Mouse (Mus musculus) megakaryocyte-erythroid progenitor cell, adult 5 weeks (primary cell): ENCODE data around the gene Prpf39. TPM values are rescaled to one million over a fixed set of nuclear protein-coding genes. Genes with fewer than 3 reads are reported as not detected.

Source experiments
- polyA plus RNA-seq: library from polyadenylated mRNA; stranded (reverse); fragments of >175 nt; gene quantifications from 2 replicates; pipeline ENCODE4 v1.2.3, GENCODE M21; 2012

Gene Prpf39
- polyA plus RNA-seq, result 12.8 and 13.3 TPM in 2 replicates

DNA sequence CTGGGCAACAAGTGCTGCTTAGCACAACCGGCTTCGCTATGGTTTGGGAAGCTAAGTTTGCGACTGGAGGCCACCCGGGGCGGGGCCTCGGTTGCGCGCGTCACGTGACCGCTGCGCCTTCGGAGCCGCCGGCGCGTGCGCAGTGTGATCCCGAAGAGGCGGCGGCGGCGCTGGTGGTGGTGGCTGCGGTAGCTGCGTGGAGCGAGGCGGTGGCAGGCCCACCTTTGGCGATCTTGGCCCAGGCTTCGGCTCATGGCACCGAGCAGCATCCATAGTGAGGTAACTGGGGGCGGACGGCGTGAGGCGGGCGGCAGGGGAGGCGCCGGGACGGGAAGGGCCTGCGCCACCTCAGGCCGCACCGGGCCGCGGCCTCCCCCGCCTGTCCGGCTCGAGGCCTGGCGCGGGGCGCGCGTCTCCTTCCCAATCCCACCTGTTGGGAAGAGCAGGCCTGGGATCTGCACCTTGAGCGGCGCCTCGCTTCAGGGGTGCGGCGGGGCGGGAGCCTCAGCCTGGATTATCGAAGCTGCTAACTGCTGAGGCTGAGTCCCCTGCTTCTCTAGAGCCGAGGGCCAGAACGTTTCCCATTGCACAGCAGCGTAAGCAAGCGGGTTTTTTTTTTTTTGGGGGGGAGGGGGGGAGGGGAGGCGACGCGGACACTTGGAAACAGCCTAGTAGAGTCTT is at the start of gene Prpf39:
Prpf39 (plus strand) TSS at position 144 of the 681 bp plus-strand sequence.

DNA sequence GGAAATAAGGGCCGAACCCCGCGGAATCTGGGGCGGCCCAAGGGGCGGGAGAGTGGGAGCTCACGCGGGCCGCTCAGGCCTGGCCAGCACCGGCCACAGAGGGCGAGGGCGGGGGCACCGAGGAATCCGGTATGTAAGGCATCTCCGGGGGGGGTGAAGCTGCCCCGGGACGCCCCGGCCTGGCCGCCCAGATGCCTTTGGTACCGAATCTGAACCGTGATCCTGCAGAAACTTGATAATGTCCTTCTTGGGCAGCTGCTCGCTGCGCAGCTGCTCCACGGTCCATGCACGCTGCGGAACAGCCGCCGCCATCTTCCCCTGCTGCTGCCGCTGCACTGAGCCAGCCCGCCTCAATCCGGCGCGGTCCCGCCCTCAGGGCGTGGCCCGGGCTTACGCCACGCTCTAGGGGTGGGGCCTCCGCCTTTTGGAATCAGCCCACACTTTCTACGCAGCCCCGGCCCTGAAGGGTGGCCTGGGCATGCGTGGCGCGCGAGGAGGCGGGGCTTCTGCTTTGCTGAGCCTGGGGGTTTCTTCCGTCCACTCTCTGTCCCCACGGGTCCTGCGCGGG is 37.6 kb downstream of the Prpf39 start, which contains the start of gene Fkbp3:
Fkbp3 (minus strand) TSS at position 397 of the 568 bp plus-strand sequence.

GRCm38 (mm10) chr12:65075085-65075732 is 39.1 kb downstream of the Prpf39 start, which contains the start of gene Fancm:
Gene Fancm (plus strand): TSS chr12:65075603.

Other genes with a start within 250 kb of the Prpf39 start
- gene Gm527, start 118.4 kb upstream of the Prpf39 start, polyA plus RNA-seq, result 0.97 and 2.1 TPM in 2 replicates
- 0.31 and 0.47 TPM in 2 replicates for gene Klhl28, start 70.8 kb upstream of the Prpf39 start, polyA plus RNA-seq
- gene Togaram1, start 70.5 kb upstream of the Prpf39 start, polyA plus RNA-seq, result 4.6 and 5.2 TPM in 2 replicates
- gene Fkbp3, start 37.7 kb downstream of the Prpf39 start, polyA plus RNA-seq, result 129 and 152 TPM in 2 replicates
- gene Fancm, start 39.3 kb downstream of the Prpf39 start, polyA plus RNA-seq, result 2.4 TPM in 2 replicates
- gene Mis18bp1, start 136.3 kb downstream of the Prpf39 start, polyA plus RNA-seq, result 3.4 and 4.4 TPM in 2 replicates
- 0.05 TPM in 1 of 2 replicates, not detected in the other for gene Wdr20rt, start 189.2 kb downstream of the Prpf39 start, polyA plus RNA-seq